Mouse (Mus musculus) bone marrow, adult 2 months (tissue): ENCODE results near the gene Golga2.

Experiments used
- CTCF ChIP-seq: fragments of 200-500 bp; IDR thresholded peaks from 2 replicates; pipeline ENCODE4 v1.5.1; 2011; ENCODE audit warnings: low read length, control low read depth; ENCODE audit not compliant: control insufficient read depth, insufficient read depth
- POLR2A ChIP-seq: fragments of 200-500 bp; IDR thresholded peaks from 2 replicates; pipeline ENCODE4 v1.6.1; 2011; ENCODE audit warnings: low read depth, mild to moderate bottlenecking, control low read depth, low read length, borderline replicate concordance; ENCODE audit not compliant: control insufficient read depth

DNA sequence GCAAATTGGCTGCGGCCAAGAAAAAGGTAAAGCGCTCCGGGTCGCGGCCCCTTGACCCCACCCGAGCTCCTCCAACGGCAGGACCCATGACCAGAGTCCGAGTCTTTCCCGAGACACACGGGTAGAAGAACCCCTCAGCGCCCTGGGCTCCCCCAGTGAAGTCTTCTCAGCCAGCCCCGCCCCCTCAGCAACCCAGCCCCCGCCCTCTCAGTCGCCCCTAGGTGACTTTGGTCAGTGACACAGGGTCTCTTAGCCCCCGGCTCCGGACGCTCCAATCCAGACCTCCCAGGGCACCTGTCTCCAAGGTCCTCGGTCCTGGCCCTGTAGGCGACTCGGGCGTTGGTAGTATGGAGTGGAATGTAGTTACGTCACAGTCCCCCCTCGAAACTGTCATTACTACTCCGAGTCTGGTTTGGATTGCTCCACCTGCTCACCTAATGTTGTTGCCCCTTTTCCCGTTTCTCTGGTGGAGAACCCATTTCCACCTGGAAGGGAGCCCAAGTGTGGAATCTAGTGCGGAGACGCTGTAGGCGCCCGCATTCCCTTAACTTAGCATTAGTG is 1.3 kb downstream of the Golga2 start:
- TF ChIP-seq CTCF (no peak), POLR2A (no peak)
